Mouse (Mus musculus) kidney, adult 10 weeks (tissue): ENCODE data around the gene Obox3. TPM values are rescaled to one million over a fixed set of nuclear protein-coding genes. Genes with fewer than 3 reads are reported as not detected.

Source experiments
- polyA plus RNA-seq: library from polyadenylated mRNA; stranded (reverse); fragments of 350-450 nt; fragmentation: Illumina TruSeq; extraction: RNeasy Lipid Tissue Mini Kit (QIAGEN cat#74804); gene quantifications from one replicate; pipeline ENCODE4 v1.2.3, GENCODE M21; 2014; ENCODE audit warnings: low read depth, low replicate concordance

Gene Obox3
- not detected for polyA plus RNA-seq

GRCm38 (mm10) chr7:15639802-15640201 lies at the start of gene Obox3:
Gene Obox3, minus strand, starts transcription at chr7:15639902.

Other genes with a start within 250 kb of the Obox3 start
- gene Obox5, start 110.2 kb upstream of the Obox3 start, polyA plus RNA-seq = not detected
- not detected for gene Obox6, start 199.8 kb upstream of the Obox3 start, polyA plus RNA-seq
- gene Crx, start 240.1 kb upstream of the Obox3 start, polyA plus RNA-seq = not detected
- not detected for gene Crxos, start 242.7 kb upstream of the Obox3 start, polyA plus RNA-seq